Mouse (Mus musculus): Measurements from ENCODE around the gene Apol10b.

DNA sequence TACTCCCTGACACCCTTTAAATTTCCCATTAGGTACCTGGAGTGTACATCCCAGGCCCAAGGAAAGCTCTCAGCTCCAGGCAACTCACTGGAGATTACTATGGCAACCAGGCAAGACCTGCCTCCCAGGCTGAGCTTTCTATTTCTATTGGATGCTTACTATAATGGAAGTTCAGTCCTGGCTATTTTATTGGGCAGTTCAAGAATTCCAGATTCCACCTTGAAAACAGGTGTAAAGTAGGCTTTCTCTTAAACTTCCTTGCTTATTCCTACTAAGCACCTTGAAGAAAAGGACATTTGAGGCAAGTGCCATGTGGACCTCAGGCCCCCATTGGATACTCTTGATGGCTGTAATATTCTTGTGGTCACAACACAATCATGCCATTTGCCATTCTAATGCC lies 34.1 kb downstream of the Apol10b start, which contains the start of gene 1700025B11Rik:
- no peak for TF ChIP-seq CTCF (IDR thresholded peaks at IDR 0.05; ENCODE audit: insufficient read depth, low read length)
- TF ChIP-seq POLR2A (IDR thresholded peaks at IDR 0.05; ENCODE audit: borderline replicate concordance, extremely low read depth, low read depth, low read length), result no peak

Measured in lung, adult 2 months (tissue).